Mouse (Mus musculus) heart, embryonic 12.5 days (tissue): ENCODE results near the gene Ubr2. TPM values are rescaled to one million over a fixed set of nuclear protein-coding genes. Genes with fewer than 3 reads are reported as not detected.

Experiments
- ATAC-seq: fragments of 200-750 bp; cut with Nextera tagmentation; 2 replicates; pipeline ENCODE4 v1.8.0; 2017; ENCODE audit warnings: moderate TSS enrichment, moderate library complexity; ENCODE audit not compliant: insufficient number of reproducible peaks, low FRiP score
- H3K27ac ChIP-seq: fragments of 300-500 bp; sonication (generic); 2 replicates; pipeline ENCODE4 v1.5.1; 2016; ENCODE audit warnings: mild to moderate bottlenecking, moderate library complexity; ENCODE audit not compliant: poor library complexity, severe bottlenecking
- H3K27me3 ChIP-seq: fragments of 300-500 bp; sonication (generic); replicated peaks from 2 replicates; pipeline ENCODE4 v1.6.1; 2016; ENCODE audit warnings: mild to moderate bottlenecking, moderate library complexity
- H3K36me3 ChIP-seq: fragments of 300-500 bp; sonication (generic); 2 replicates; pipeline ENCODE4 v1.6.1; 2016; ENCODE audit warnings: mild to moderate bottlenecking, moderate library complexity
- H3K4me1 ChIP-seq: fragments of 300-500 bp; sonication (generic); replicated peaks from 2 replicates; pipeline ENCODE4 v1.6.1; 2016; ENCODE audit warnings: mild to moderate bottlenecking
- H3K4me2 ChIP-seq: fragments of 300-500 bp; sonication (generic); 2 replicates; pipeline ENCODE4 v1.6.1; 2016; ENCODE audit warnings: mild to moderate bottlenecking, moderate library complexity
- H3K4me3 ChIP-seq: fragments of 300-500 bp; sonication (generic); 2 replicates; pipeline ENCODE4 v1.5.1; 2016; ENCODE audit warnings: mild to moderate bottlenecking
- H3K9ac ChIP-seq: fragments of 300-500 bp; sonication (generic); 2 replicates; pipeline ENCODE4 v1.6.1; 2016; ENCODE audit warnings: mild to moderate bottlenecking, moderate library complexity
- H3K9me3 ChIP-seq: fragments of 300-500 bp; sonication (generic); replicated peaks from 2 replicates; pipeline ENCODE4 v1.6.1; 2016; ENCODE audit warnings: mild to moderate bottlenecking, moderate library complexity
- WGBS: fragments of 180-500 bp; shearing (Covaris S2); methylation state at CpG from one replicate; pipeline ENCODE4 v1.1.7; 2016; 5-methylcytosine and 5-hydroxymethylcytosine counted together
- polyA plus RNA-seq: library from polyadenylated mRNA; unstranded; fragments of >200 nt; fragmentation: Nextera tagmentation; extraction: Ambion mirVana; gene quantifications from 2 replicates; pipeline ENCODE4 v1.2.1, GENCODE M21; 2016

The Ubr2 gene
- polyA plus RNA-seq, 1 experiment from 2014 or later: 20.2 TPM

GRCm38 (mm10) chr17:46890843-46891594, 119.3 kb downstream of the Ubr2 start:
- ATAC-seq: peak; percentile 22
- H3K27me3 ChIP-seq: no peaks in the 10 kb centered on the region
- WGBS: 1% methylated on average over 64 of the region's 64 CpGs

GRCm38 (mm10) chr17:46890116-46890815, 120.1 kb downstream of the Ubr2 start, which contains the start of gene Tbcc:
TSS of gene Tbcc (plus strand) at chr17:46890684.
- Histone ChIP-seq H3K9ac (peak within 1 kb of the TSS; percentile 91), H3K4me3 (peak within 1 kb of the TSS; percentile 79), H3K36me3 (peaks cover 10% of the 10 kb centered on the region), H3K4me1 (peaks cover 35% of the 10 kb centered on the region), H3K27me3 (no peaks in the 10 kb centered on the region), H3K9me3 (no peaks in the 10 kb centered on the region), H3K4me2 (peak within 1 kb of the TSS; percentile 96), H3K27ac (peak within 1 kb of the TSS; percentile 88)
- ATAC-seq: peak; percentile 93
- under 1% methylated on average over 40 of the region's 40 CpGs for WGBS

More at GRCm38 (mm10) chr17:46890843-46891594, 119.3 kb downstream of the Ubr2 start:
- Histone ChIP-seq H3K9me3 (no peaks in the 10 kb centered on the region), H3K4me2 (peak overlapping the region; percentile 96), H3K36me3 (peaks cover 10% of the 10 kb centered on the region), H3K27ac (peak overlapping the region; percentile 86), H3K4me1 (peaks cover 28% of the 10 kb centered on the region), H3K4me3 (peak overlapping the region; percentile 75), H3K9ac (peak overlapping the region; percentile 91)

GRCm38 (mm10) chr17:46889450-46890084, 120.8 kb downstream of the Ubr2 start:
- Histone ChIP-seq H3K4me3 (peak overlapping the region; percentile 79), H3K27me3 (no peaks in the 10 kb centered on the region), H3K36me3 (peaks cover 10% of the 10 kb centered on the region), H3K4me1 (peaks cover 38% of the 10 kb centered on the region), H3K27ac (peak overlapping the region; percentile 88), H3K9me3 (no peaks in the 10 kb centered on the region), H3K4me2 (peak overlapping the region; percentile 73), H3K9ac (peak overlapping the region; percentile 79)
- under 1% methylated on average over 44 of the region's 44 CpGs for whole genome bisulfite sequencing
- peak; percentile 35 for ATAC-seq

- H3K27me3 ChIP-seq: peaks cover 4% of the 10 kb centered on the region; the same call in 1 of the 2 replicates
- H3K4me3 ChIP-seq: peak overlapping the region; percentile 79
- WGBS: 30% methylated on average over 16 of the region's 16 CpGs
- H3K27ac ChIP-seq: peak overlapping the region; percentile 88; the same call in 1 of the 2 replicates
- no peak for ATAC-seq
- peak overlapping the region; percentile 73 for H3K4me2 ChIP-seq
- no peaks in the 10 kb centered on the region for H3K9me3 ChIP-seq
- H3K9ac ChIP-seq: peak overlapping the region; percentile 79; the same call in 1 of the 2 replicates
- peaks cover 35% of the 10 kb centered on the region for H3K4me1 ChIP-seq
- peaks cover 8% of the 10 kb centered on the region for H3K36me3 ChIP-seq
These were observed 121.7 kb downstream of the Ubr2 start for GRCm38 (mm10) chr17:46888511-46889212.

- H3K27ac ChIP-seq: no peak overlapping the region
- peak overlapping the region; percentile 57 for H3K4me2 ChIP-seq
- WGBS: 11% methylated on average over 17 of the region's 17 CpGs
- H3K9me3 ChIP-seq: no peaks in the 10 kb centered on the region
- H3K27me3 ChIP-seq: peaks cover 17% of the 10 kb centered on the region; the same call in 1 of the 2 replicates
- H3K36me3 ChIP-seq: no peaks in the 10 kb centered on the region
- H3K4me1 ChIP-seq: peaks cover 17% of the 10 kb centered on the region
- peak; percentile 7; the same call in 1 of the 2 replicates for ATAC-seq
- peak overlapping the region; percentile 58 for H3K9ac ChIP-seq
- peak overlapping the region; percentile 18 for H3K4me3 ChIP-seq
These were observed 124.3 kb downstream of the Ubr2 start for GRCm38 (mm10) chr17:46885910-46886643.

- peak overlapping the region; percentile 57 for H3K4me2 ChIP-seq
- WGBS: 41% methylated on average over 11 of the region's 11 CpGs
These were observed 125.0 kb downstream of the Ubr2 start for GRCm38 (mm10) chr17:46885218-46885909.

GRCm38 (mm10) chr17:46884766-46885165, 125.6 kb downstream of the Ubr2 start:
- H3K4me2 ChIP-seq: no peak overlapping the region
- WGBS: 91% methylated on average over 6 of the region's 6 CpGs
- no peak for ATAC-seq

More at GRCm38 (mm10) chr17:46885218-46885909, 125.0 kb downstream of the Ubr2 start:
- H3K4me1 ChIP-seq: peaks cover 17% of the 10 kb centered on the region
- H3K9me3 ChIP-seq: no peaks in the 10 kb centered on the region
- H3K27ac ChIP-seq: no peak overlapping the region
- no peak overlapping the region for H3K9ac ChIP-seq
- peaks cover 17% of the 10 kb centered on the region; the same call in 1 of the 2 replicates for H3K27me3 ChIP-seq
- ATAC-seq: no peak
- no peak overlapping the region for H3K4me3 ChIP-seq
- H3K36me3 ChIP-seq: no peaks in the 10 kb centered on the region

GRCm38 (mm10) chr17:46883107-46883506, 127.2 kb downstream of the Ubr2 start:
- H3K4me2 ChIP-seq: no peak overlapping the region
- H3K4me1 ChIP-seq: peaks cover 26% of the 10 kb centered on the region
- H3K4me3 ChIP-seq: no peak overlapping the region
- H3K27ac ChIP-seq: no peak overlapping the region
- no peaks in the 10 kb centered on the region for H3K36me3 ChIP-seq
- no peaks in the 10 kb centered on the region for H3K9me3 ChIP-seq
- H3K9ac ChIP-seq: no peak overlapping the region
- ATAC-seq: no peak
- H3K27me3 ChIP-seq: peaks cover 17% of the 10 kb centered on the region; the same call in 1 of the 2 replicates
- WGBS: 80% methylated on average over 9 of the region's 9 CpGs

More at GRCm38 (mm10) chr17:46884766-46885165, 125.6 kb downstream of the Ubr2 start:
- Histone ChIP-seq H3K36me3 (no peaks in the 10 kb centered on the region), H3K4me3 (no peak overlapping the region), H3K9me3 (no peaks in the 10 kb centered on the region), H3K27ac (no peak overlapping the region), H3K27me3 (peaks cover 17% of the 10 kb centered on the region; the same call in 1 of the 2 replicates), H3K9ac (no peak overlapping the region), H3K4me1 (peaks cover 21% of the 10 kb centered on the region)

GRCm38 (mm10) chr17:46881728-46882127, 128.6 kb downstream of the Ubr2 start:
- 84% methylated on average over 6 of the region's 6 CpGs for WGBS
- Histone ChIP-seq H3K9ac (no peak overlapping the region), H3K27me3 (peaks cover 17% of the 10 kb centered on the region; the same call in 1 of the 2 replicates), H3K27ac (no peak overlapping the region), H3K4me2 (no peak overlapping the region), H3K4me1 (peaks cover 30% of the 10 kb centered on the region), H3K4me3 (no peak overlapping the region), H3K9me3 (no peaks in the 10 kb centered on the region), H3K36me3 (no peaks in the 10 kb centered on the region)
- ATAC-seq: no peak
